Mouse (Mus musculus) natural killer cell, adult 2 months (primary cell): ENCODE measurements at regions not wholly inside any gene's neighbourhood (a gene's known extent, or its start where the extent isn't known, plus 50 kb on each side); places are given as distances from the start of the nearest gene placed in this dataset.

Experiments
- DNase-seq, 2 experiments: peaks; one replicate each; pipeline ENCODE4 v3.0.0; 2022; ENCODE audit warnings: low spot score in 2 of 2

DNA sequence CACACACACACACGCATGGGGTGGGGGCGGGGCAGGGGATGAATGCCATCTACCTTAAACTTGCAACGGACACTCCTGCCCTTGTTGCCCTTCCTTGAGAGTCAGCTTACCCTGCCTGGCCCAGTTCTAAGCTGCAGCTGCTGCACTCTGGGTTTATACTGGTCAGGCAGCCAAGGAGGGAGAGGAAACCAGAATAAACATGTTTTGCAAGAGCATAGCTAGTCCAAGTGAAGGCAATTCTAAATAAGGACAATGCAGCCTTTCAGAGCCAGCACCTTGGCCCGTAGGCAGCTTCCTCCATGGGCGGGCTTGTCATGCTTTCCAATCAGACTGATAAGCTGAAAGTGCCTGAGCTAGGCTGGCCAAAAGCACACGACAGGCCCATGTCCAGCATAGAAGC lies 73.7 kb upstream of the Fggy start:
- no peak for DNase-seq

DNA sequence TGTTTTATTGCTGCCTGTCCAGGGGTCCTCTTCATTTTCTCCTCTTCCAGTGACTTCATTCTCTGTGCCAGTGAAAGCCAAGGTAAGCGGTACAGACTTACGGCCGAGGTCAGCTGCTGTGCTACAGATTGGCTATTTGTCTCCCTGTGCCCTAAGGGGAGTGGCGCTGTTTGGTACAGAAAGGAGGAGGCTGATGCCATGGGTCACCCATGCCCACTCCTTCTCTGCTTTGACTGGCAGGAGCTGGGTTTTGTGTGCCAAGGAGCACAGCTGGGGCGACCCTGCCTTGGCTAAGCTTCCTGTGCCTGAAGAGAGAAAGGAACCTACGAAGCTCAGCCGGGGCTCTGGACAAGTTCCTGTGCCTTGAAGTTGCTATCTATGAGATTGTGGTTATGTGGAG lies 70.0 kb upstream of the Fggy start:
- no peak for DNase-seq

DNA sequence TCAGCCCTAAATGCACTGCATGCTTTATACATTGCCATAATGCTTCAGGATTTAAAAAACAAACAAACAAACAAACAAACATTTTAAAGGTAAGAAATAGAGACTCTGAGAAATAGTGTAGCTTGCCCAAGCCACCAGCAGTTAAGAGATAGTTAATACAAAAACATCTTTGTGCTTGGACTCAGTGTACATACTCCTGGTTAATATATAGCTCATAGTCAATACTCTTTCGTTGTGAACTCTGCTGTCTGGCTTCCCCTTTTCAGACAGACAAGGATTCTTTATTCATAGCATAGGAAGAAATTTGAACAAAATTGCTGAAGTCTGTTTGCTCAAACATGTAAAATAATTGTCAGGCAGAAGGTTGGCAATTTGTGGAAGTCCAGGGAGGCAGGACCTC lies 69.3 kb upstream of the Fggy start:
- no peak for DNase-seq

DNA sequence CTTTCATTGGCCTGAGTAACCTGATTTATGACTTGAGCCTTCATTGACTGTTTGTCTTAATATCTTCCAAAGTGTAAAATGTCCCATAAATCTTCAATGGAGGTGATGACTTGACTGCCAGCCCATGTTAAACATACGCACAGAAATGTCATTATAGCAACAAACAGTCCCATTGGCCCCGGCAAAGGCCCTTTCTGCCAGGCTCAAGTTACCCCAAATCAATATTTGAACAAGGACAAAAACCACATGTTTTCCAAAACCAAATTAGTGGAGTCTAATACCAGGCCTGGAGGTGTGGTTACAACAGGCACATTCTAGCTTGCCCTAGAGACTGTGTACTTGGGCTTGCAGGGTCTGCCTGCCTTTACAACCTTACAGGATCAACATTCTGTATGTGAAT lies 68.2 kb upstream of the Fggy start:
- no peak for DNase-seq

DNA sequence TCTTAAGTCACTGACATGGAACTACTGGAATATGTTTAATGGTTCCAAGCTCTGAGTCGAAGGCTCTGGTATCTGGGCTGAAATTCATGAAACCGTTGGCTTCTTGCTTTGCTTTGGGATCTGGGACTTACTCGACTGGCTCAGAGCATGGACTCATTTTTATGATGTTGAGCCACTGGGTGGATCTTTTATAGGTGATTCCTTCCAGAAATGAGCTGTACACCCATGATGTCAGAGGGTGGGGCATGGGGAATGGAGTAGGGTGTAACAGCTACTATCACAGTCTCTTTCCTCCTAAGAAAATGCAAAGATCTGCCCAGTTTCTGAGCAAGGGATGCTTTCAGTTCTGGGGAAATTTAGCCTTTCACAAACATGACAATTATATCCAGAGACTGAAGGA lies 57.0 kb upstream of the Fggy start:
- no peak for DNase-seq

DNA sequence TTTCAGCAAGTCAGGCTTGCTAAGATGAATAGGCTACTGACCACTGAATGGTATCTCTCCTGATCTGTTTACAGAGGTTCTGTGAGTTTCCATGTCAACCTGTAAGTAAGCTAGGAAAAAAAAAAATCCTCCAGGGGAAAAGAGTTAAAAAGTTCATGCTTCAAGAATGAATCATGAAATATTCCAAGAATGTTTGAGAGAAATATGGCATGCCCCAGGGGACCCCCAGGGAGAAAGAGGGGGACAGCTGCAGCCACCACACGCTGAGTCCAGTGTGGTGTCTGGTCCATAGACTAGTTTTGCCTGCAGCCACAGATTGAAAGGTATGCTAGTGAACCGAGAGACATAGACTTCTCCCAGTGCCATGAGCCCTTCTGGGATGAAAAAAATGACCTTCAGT lies 56.1 kb upstream of the Fggy start:
- no peak for DNase-seq

DNA sequence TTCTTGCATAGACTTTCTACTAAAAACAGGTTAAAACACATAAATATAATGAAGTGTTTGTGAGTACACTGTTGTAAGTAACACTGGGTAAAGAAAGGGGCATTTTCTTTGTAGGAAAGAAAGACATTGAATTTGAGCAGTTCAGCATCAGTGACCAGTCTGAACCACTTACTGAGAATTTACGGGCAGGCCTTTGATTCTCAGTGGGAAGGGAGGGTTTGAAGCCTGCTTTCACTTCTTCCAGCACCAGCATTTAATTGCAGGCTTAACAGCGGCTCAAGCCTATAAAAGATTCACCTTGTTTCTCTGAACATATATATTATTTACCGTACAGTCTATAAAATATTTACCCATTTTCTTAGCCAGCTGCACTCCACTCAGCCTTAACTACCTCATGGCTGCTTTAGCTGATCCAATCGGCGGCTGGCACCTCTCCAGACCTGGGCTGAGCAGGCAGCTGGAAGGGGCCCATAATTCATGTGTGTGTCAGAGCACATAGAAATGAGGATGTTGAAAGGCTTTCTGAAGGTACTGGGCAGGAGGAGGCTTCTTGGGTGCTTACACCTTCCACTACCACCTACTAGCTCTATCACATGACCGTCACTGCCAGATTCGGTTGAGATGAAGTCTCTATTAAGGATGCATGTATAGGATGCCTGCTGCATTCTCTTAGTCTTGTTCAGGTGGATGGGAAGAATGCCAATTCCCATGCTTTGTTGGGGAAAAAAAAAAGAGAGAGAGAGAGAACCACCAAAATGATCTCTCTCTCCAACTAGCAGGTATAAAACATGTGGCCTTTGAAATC lies 50.0 kb upstream of the Fggy start:
- no peak for DNase-seq
